Mouse (Mus musculus): ENCODE results near the gene Serpinc1.
A peak's percentile ranks its signal among the peaks of the same experiment; 100 is the strongest.

DNA sequence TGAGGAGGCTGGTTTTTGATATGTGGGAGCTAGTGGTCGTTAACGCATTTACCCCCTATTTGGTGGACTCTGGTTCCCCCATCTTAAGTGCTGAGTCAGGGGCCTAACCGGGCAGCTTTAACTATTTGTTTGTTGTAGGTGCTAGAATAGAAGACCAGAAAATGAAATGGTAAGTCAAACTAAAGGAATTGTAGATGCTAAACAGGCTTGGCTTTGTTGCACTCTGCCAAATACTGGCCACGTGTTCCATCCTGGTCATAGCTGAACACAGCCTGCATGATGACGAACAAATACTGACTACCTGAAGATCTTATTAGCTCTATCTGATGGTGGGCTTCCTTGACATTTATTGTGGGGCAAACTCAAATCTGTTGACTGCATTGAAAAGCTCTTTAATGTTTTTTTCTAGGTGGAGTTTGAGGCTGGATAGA lies 58.0 kb downstream of the Serpinc1 start:
- no peak for TF ChIP-seq TCF12 (IDR thresholded peaks at IDR 0.05; ENCODE audit: low read depth, low read length)
- TF ChIP-seq POLR2A (IDR thresholded peaks at IDR 0.05; ENCODE audit: control insufficient read depth in 1 of 2, insufficient read depth in 1 of 2, low read depth in 1 of 2, low read length in 2 of 2, poor library complexity in 1 of 2): peak in 1 of 2 experiments; percentile 74; a peak in 2 of 4 replicates
- TF ChIP-seq GATA1 (IDR thresholded peaks at IDR 0.05; ENCODE audit: low read depth, low read length): no peak
